Mouse (Mus musculus) neural tube, embryonic 14.5 days (tissue): ENCODE results near the gene Tle6. TPM values are rescaled to one million over a fixed set of nuclear protein-coding genes. Genes with fewer than 3 reads are reported as not detected.

ENCODE experiments used
- ATAC-seq: fragments of 200-750 bp; cut with Nextera tagmentation; 2 replicates; pipeline ENCODE4 v1.8.0; 2017; ENCODE audit warnings: low read depth, mild to moderate bottlenecking, moderate TSS enrichment, moderate library complexity
- H3K27ac ChIP-seq: fragments of 300-500 bp; sonication (generic); 2 replicates; pipeline ENCODE4 v1.5.1; 2014; ENCODE audit warnings: low read depth, mild to moderate bottlenecking, control low read depth, low read length, moderate library complexity, mixed read lengths
- H3K27me3 ChIP-seq: fragments of 300-500 bp; sonication (generic); 2 replicates; pipeline ENCODE4 v1.6.1; 2014; ENCODE audit warnings: low read length; ENCODE audit not compliant: control insufficient read depth, insufficient read depth
- H3K36me3 ChIP-seq: fragments of 300-500 bp; sonication (generic); 2 replicates; pipeline ENCODE4 v1.6.1; 2014; ENCODE audit warnings: low read length, mixed read lengths; ENCODE audit not compliant: control insufficient read depth, insufficient read depth
- H3K4me1 ChIP-seq: fragments of 300-500 bp; sonication (generic); 2 replicates; pipeline ENCODE4 v1.6.1; 2014; ENCODE audit warnings: low read length; ENCODE audit not compliant: control insufficient read depth, insufficient read depth
- H3K4me2 ChIP-seq: fragments of 300-500 bp; sonication (generic); 2 replicates; pipeline ENCODE4 v1.6.1; 2014; ENCODE audit warnings: mild to moderate bottlenecking, low read depth, low read length, control low read depth
- H3K4me3 ChIP-seq: fragments of 300-500 bp; sonication (generic); 2 replicates; pipeline ENCODE4 v1.5.1; 2014; ENCODE audit warnings: low read depth, low read length, control low read depth, mixed read lengths
- H3K9ac ChIP-seq: fragments of 300-500 bp; sonication (generic); replicated peaks from 2 replicates; pipeline ENCODE4 v1.6.1; 2014; ENCODE audit warnings: low read depth, mild to moderate bottlenecking, control low read depth, low read length, mixed read lengths
- H3K9me3 ChIP-seq: fragments of 300-500 bp; sonication (generic); 2 replicates; pipeline ENCODE4 v1.6.1; 2016; ENCODE audit warnings: low read length; ENCODE audit not compliant: control insufficient read depth
- WGBS: fragments of 180-500 bp; shearing (Covaris S2); extraction: QIAGEN DNeasy Blood & Tissue Kit; methylation state at CpG from one replicate; pipeline ENCODE4 v1.1.7; 2014; 5-methylcytosine and 5-hydroxymethylcytosine counted together
- polyA plus RNA-seq: library from polyadenylated mRNA; unstranded; fragments of >200 nt; fragmentation: Nextera tagmentation; extraction: Ambion mirVana; gene quantifications from 2 replicates; pipeline ENCODE4 v1.2.1, GENCODE M21; 2014

Tle6 gene
- polyA plus RNA-seq, 1 experiment from 2014 or later = 6.6 TPM

- H3K27ac ChIP-seq = peak within 1 kb of the TSS; percentile 90
- H3K4me1 ChIP-seq = peaks cover 15% of the 10 kb centered on the region
- no peaks in the 10 kb centered on the region for H3K27me3 ChIP-seq
- H3K4me2 ChIP-seq = peak within 1 kb of the TSS; percentile 91
- peak within 1 kb of the TSS; percentile 77 for H3K4me3 ChIP-seq
- peak within 1 kb of the TSS; percentile 83 for H3K9ac ChIP-seq
- H3K36me3 ChIP-seq = peaks cover 24% of the 10 kb centered on the region
- H3K9me3 ChIP-seq = no peaks in the 10 kb centered on the region
- 5% methylated on average over 40 of the region's 40 CpGs for WGBS
- peak; percentile 90 for ATAC-seq
Observed at GRCm38 (mm10) chr10:81626994-81627835, 26.3 kb upstream of the Tle6 start, which contains the start of gene Sirt6. Gene Sirt6, minus strand, starts transcription at chr10:81627797.

GRCm38 (mm10) chr10:81626101-81626993 is 25.5 kb upstream of the Tle6 start:
- peak overlapping the region; percentile 90; the same call in 1 of the 2 replicates for H3K27ac ChIP-seq
- 91% methylated on average over 22 of the region's 22 CpGs for WGBS
- H3K36me3 ChIP-seq = peaks cover 30% of the 10 kb centered on the region
- peak overlapping the region; percentile 77 for H3K4me3 ChIP-seq
- H3K27me3 ChIP-seq = no peaks in the 10 kb centered on the region
- H3K4me1 ChIP-seq = peaks cover 15% of the 10 kb centered on the region
- H3K4me2 ChIP-seq = peak overlapping the region; percentile 91
- H3K9ac ChIP-seq = peak overlapping the region; percentile 83
- no peak; the same call in 1 of the 2 replicates for ATAC-seq
- H3K9me3 ChIP-seq = no peaks in the 10 kb centered on the region

DNA sequence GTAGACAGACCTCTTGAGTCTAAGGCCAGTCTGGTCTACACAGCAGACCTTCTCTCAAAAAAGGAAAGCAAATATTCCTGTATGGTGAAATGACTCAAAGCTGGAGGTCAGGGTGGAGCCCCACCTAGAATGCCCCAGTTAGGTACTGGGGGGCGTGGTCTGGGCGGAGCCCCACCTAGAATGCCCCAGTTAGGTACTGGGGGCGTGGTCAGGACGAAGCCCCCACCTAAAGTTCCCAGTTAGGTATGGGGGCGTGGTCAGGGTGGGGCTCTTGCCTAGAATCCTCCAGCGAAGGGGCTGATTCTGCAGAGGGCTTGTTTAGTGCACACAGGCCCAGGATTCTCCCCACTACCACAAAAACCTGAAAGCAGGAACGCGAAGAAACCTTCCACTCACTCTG is 22.6 kb upstream of the Tle6 start:
- Histone ChIP-seq H3K4me2 (no peak overlapping the region), H3K9ac (no peak overlapping the region), H3K27ac (no peak overlapping the region), H3K4me3 (no peak overlapping the region), H3K36me3 (peaks cover 31% of the 10 kb centered on the region), H3K9me3 (no peaks in the 10 kb centered on the region), H3K4me1 (peaks cover 15% of the 10 kb centered on the region), H3K27me3 (no peaks in the 10 kb centered on the region)
- ATAC-seq = no peak
- 64% methylated on average over 8 of the region's 8 CpGs for WGBS

GRCm38 (mm10) chr10:81620786-81621185 is 19.9 kb upstream of the Tle6 start:
- Histone ChIP-seq H3K9me3 (no peaks in the 10 kb centered on the region), H3K27ac (no peak overlapping the region), H3K4me3 (no peak overlapping the region), H3K9ac (no peak overlapping the region), H3K27me3 (no peaks in the 10 kb centered on the region), H3K36me3 (peaks cover 31% of the 10 kb centered on the region), H3K4me1 (no peaks in the 10 kb centered on the region), H3K4me2 (no peak overlapping the region)
- 66% methylated on average over 9 of the region's 9 CpGs for WGBS
- no peak for ATAC-seq

DNA sequence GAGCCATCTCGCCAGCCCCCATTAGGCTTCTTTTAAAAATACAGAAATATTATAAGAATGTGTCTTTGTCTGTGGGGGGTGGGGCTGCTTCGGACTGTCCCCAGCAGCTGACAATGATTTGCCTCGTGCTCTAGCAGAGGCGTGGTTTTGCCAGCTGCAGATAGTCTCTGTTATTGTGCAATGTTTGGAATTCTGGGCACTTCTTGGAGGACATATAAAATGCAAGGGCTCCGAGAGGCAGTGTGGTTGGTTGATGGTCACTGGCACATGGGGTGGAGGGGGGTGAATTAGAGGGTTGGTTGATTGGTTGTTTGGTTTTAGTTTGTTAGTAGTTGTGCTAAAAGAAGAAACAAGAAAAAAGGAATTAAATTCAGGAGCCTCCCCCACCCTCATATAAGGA is 19.1 kb upstream of the Tle6 start:
- WGBS = 88% methylated on average over 5 of the region's 5 CpGs
- no peaks in the 10 kb centered on the region for H3K27me3 ChIP-seq
- no peak for ATAC-seq
- H3K9ac ChIP-seq = no peak overlapping the region
- H3K4me3 ChIP-seq = no peak overlapping the region
- H3K4me2 ChIP-seq = no peak overlapping the region
- no peaks in the 10 kb centered on the region for H3K4me1 ChIP-seq
- no peaks in the 10 kb centered on the region for H3K9me3 ChIP-seq
- no peak overlapping the region for H3K27ac ChIP-seq
- peaks cover 27% of the 10 kb centered on the region for H3K36me3 ChIP-seq

GRCm38 (mm10) chr10:81615486-81615885 is 14.6 kb upstream of the Tle6 start:
- Histone ChIP-seq H3K4me2 (no peak overlapping the region), H3K4me3 (no peak overlapping the region), H3K4me1 (no peaks in the 10 kb centered on the region), H3K9me3 (no peaks in the 10 kb centered on the region), H3K27ac (no peak overlapping the region), H3K27me3 (no peaks in the 10 kb centered on the region), H3K36me3 (no peaks in the 10 kb centered on the region), H3K9ac (no peak overlapping the region)
- 31% methylated on average over 6 of the region's 6 CpGs for WGBS
- no peak for ATAC-seq

GRCm38 (mm10) chr10:81612779-81613178 is 11.9 kb upstream of the Tle6 start:
- Histone ChIP-seq H3K4me2 (no peak overlapping the region), H3K36me3 (no peaks in the 10 kb centered on the region), H3K4me3 (no peak overlapping the region), H3K27ac (no peak overlapping the region), H3K9ac (no peak overlapping the region), H3K9me3 (no peaks in the 10 kb centered on the region), H3K4me1 (no peaks in the 10 kb centered on the region), H3K27me3 (no peaks in the 10 kb centered on the region)
- 66% methylated on average over 3 of the region's 3 CpGs for WGBS
- ATAC-seq = no peak

GRCm38 (mm10) chr10:81608308-81608707 is 7.4 kb upstream of the Tle6 start:
- no peaks in the 10 kb centered on the region for H3K9me3 ChIP-seq
- 0 out of 2 replicates have a peak, but pooled peaks cover 7% of the 10 kb centered on the region for H3K4me1 ChIP-seq
- no peaks in the 10 kb centered on the region for H3K27me3 ChIP-seq
- H3K4me2 ChIP-seq = no peak overlapping the region
- H3K9ac ChIP-seq = no peak overlapping the region
- WGBS = 91% methylated on average over 1 of the region's 1 CpGs
- H3K36me3 ChIP-seq = no peaks in the 10 kb centered on the region
- ATAC-seq = no peak
- H3K27ac ChIP-seq = no peak overlapping the region
- H3K4me3 ChIP-seq = no peak overlapping the region
